Mouse (Mus musculus): ENCODE data around the gene Jak1.

Jak1 gene

DNA sequence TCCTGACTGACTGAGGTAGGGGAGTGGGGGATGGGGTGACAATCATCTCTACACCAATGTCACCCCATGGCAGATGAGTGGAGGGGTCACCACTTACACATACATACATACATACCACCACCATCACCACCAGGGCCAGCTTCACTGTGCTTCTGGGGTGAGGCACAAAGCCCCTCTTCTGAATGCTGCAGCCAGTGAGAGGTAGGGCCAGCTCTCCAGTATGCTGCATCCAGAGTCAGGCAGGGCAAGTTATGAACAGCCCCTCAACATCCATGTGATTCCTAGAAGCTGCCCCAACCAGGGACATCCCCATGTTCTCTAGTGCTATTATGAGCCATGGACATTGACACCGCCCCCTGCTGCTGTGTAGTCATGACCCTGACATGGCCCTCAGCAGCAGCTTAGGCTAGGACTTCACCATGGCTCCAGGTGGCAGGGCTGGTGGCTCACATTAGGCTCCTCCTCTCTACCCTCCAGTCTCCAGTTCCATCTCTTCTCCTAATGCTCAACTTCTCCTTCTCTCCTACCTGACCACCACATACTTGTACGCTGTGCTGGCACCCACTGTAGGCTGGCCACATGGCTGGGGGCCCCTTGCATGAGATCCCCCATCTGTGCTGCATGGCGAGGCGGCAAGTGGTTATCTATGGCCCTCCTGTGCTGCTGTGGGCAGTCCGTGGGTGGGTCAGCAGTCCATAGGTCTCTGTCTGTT is 24.8 kb downstream of the Jak1 start:
- in situ Hi-C loops (cut with MboI, MseI), result loop anchor here (10.0 kb wide), 1 partner anchor 1664 kb away; no protein-coding TSS in a partner anchor

DNA sequence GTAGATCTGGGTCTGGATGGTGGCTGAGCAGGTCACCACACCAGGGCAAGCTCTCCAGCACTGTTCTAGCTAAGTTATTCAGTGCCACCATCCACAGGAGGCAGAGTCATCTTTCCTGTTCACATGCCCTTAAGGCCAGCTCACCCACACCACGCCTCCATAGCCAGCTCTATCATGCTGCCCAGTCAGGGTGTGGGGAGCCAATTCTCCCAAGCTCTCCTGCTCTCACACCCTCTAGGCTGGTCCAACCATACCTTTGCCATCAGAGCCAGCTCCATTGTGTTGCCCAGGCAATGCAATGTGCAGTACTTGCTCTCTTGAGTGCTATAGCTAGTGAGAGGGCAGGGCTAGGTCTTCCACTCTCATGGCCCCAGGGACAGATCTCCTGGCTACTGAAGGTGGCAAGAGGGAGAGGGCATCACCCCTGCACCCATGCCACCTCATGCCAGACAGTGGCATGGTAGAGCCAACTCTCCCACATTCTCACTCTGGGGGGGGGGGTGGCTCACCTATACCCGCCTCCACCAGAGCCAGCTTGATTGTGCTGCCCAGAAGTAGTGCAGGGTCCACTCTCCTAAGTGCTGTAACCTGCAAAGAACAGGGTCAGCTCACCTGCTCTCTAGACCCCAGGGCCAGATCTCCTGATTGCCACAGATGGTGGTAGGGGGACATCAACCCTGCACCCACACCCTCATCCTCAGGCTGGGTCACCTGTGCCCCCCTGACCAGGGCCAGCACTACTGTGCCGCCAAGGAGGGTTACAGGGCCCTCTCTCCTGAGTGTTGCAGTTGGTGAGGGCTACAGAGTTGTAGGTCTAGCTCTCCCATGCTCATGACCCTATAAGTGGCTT is 25.5 kb downstream of the Jak1 start:
- in situ Hi-C loops (cut with MboI, MseI), result loop anchor here (10.0 kb wide), 1 partner anchor 1665 kb away; no protein-coding TSS in a partner anchor

DNA sequence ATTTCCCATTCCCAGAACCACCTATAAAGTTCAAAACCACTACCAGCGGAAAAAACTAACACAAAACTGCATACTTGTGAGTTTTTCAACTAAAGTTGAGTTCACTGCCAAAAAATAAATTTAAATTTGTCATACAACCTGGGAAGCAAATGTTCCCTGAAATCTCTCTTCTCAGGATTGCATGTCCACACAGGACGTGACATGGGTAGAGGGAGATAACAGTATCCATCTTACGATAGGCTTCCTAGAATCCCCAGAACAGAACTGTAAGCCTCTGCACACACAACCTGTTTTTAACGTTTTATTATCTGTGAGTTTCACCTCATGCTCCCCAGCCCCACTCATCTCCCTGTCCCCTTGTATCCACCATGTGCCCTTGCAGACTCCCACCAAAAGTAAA is 26.5 kb downstream of the Jak1 start:
- in situ Hi-C loops (cut with MboI, MseI), result no loop called here

DNA sequence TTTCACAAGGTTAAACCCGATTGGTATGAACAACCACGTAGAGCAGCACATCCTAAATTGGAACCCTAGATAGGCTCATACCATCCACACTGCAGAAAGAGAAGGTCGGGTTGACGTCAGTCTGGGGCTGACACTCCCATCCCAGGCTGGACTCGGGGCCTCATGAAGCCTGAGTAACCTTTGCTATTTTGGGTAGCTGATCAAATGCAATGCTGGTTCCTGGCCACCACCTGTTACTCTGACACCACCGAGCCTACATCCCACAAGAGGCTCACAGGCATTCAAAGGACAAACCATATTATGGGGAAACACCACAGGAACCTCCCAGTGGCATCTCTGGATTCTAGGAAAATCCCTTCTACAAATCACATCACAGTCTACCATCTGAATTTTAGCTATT is 28.3 kb downstream of the Jak1 start:
- in situ Hi-C loops (cut with MboI, MseI), result no loop called here

DNA sequence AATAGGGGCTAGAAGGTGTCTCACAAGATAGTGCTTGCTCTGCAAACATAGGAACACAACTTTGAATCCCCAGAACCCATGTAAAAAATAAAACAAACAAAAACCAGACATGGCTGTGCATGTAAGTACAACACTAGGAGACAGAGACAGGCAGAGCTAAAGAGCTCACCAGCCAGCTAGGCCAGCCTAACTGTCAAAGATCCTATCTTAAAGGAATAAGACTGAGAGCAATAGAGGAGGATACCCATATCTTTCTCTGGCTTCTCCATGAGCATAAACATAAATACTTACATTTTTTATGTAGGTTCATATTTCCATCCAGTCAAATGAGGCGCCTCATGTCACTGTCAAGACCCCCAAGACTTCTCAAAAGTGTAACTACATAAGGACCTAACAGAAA is 29.1 kb downstream of the Jak1 start:
- in situ Hi-C loops (cut with MboI, MseI), result no loop called here

DNA sequence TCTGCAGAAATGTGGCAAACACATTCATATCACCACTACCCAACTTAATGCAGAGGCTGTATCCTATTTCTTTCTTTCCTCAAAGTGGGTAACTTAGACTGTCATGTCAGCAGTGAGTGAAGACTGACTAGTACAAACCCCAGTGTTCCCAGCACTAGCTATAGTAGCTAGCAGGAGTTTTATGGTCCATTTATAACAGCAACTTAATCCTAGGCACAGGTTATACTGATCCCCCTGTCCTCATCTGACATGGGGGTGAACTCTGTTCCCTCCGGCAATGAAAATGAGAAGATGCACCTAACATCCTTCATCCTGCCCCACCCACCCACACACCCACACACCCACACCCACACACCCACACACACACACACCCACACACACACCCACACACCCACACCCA is 30.3 kb downstream of the Jak1 start:
- in situ Hi-C loops (cut with MboI, MseI), result no loop called here

DNA sequence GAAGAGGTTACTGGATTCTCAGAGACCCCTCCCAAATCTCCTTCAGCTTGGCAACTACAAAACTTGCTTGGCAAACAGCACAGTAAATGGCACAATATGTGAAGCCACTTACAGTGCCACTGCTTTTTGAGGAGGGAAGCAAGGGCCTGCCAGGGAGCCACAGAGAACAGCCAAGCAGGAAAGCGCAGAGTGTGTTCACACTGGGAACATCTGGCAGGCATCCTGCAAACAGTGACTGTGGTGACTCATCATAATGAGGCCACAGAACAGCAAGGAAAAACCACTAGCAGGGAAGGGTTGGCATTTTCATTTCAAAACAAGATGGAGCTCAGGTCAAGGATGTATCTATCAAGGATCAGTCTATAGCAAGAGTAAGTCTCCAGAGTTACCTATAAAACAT is 30.8 kb downstream of the Jak1 start:
- in situ Hi-C loops (cut with MboI, MseI), result no loop called here

DNA sequence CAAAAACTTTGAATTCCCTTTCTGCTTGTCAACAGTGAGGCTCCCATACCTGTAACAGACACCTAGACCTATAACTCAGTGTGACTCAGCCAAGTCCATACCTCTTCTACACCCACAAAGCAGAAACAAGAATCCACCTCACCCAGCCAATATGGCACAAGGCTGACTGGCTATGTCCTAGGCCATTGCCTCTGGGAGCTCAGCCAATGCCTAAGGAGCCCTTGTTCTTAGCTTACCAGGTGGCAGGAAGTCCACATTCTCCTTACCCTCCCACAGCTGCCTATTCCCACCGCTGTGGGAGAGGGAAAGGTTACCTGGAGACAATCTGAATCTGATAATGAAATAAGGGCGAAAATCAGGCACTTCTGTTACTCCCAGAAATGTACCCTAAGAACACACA is 34.5 kb downstream of the Jak1 start:
- in situ Hi-C loops (cut with MboI, MseI), result no loop called here

DNA sequence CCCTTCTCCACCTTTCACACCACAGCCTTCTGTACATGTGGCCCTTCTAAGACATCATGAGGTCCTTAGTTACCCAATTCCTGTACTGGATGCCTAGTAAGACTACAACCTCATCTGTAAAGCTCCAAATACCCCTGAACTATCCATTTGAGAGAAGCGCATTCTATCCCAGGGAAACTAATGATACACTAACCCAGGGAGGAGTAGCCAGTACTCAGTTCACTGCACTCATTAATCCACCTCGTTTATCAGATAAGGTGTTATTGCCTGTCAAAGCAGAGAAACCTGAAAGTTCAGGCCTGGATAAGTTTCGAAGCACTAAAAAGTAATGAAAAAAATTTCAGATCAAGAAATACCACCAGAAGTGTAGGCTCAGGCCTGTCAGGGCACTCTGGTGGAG is 37.7 kb downstream of the Jak1 start:
- in situ Hi-C loops (cut with MboI, MseI), result no loop called here

DNA sequence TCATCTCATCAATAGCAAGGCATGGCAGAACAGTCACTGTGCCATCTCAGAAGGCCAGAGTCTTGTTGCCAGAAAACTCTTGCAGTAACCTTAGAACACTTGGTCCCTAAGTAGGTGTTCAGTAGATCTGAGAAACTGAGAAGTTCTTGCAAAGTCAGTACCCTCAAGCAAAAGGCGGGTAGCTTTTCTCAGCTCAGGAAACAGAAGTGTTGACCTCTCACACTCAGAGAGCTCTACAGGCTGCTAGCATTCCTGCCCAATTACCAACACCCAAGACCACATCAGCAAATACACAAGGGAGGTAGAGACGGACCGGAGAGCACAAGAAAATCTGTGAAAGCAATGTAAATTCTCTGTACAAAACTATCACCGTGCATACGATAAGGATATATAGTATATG is 39.1 kb downstream of the Jak1 start:
- in situ Hi-C loops (cut with MboI, MseI), result no loop called here

DNA sequence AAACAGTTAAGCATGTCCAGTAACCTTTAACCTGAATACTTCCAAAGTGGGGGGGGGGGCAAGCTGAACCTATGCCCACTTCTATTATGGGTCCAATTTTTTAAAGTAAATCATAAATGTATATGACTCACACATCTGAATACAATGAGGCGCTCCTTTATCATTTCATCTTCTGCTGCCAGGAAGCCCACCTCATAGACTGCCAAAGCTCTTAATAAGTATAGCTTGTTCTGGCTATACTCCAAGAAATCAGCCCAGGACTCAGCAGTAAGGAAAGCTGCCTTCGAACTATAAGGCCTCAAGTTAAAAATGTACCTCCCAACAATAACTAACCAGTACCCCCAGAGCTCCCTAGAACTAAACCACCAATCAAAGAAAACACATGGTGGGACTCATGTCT is 44.1 kb downstream of the Jak1 start:
- in situ Hi-C loops (cut with MboI, MseI), result loop anchor here (25.0 kb wide), 1 partner anchor 1291 kb away; no protein-coding TSS in a partner anchor

DNA sequence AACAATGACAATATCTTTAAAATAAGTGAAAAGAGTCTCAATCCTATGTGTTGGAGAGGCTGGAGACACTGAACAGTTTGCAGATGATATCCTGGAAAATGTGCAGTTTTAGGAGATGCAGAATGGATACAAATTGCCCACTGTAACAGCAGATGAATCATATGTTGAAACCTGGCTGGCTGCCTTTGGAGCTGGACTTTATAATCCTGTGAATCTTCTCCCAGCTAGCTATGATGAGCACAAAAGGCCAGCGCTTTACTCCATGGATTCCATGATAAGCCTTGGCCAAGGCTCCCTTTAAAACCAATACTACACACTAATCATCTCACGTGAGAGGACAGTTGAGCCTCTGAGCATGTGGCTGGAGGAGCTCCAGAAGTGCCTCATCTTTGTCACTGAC is 45.2 kb downstream of the Jak1 start:
- in situ Hi-C loops (cut with MboI, MseI), result loop anchor here (25.0 kb wide), 1 partner anchor 1292 kb away; no protein-coding TSS in a partner anchor

DNA sequence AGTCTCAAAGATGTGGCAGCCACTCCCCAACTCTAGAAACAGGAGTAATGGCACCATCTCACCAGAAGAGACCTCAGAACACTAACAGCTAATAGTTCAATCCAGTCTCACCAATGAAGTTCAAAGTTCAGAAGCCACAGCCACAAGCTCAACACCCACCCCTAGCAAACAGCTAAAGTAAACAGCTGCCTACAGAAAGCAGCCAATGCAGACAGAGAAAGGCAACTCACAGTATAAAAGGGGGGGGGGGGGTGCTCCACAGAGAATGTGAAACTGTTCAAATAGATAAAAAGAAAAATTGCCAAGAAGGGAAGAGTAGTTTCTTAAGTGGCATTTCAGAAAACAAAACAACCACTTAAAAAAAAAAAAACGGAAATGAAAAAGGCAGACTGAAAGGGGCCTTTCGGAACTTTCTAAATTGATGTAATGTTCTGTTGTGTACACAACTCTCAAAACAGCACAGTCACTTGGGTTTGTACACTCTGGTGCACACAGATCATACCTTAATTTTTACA is 48.0 kb downstream of the Jak1 start:
- in situ Hi-C loops (cut with MboI, MseI), result loop anchor here (25.0 kb wide), 1 partner anchor 1295 kb away; no protein-coding TSS in a partner anchor

DNA sequence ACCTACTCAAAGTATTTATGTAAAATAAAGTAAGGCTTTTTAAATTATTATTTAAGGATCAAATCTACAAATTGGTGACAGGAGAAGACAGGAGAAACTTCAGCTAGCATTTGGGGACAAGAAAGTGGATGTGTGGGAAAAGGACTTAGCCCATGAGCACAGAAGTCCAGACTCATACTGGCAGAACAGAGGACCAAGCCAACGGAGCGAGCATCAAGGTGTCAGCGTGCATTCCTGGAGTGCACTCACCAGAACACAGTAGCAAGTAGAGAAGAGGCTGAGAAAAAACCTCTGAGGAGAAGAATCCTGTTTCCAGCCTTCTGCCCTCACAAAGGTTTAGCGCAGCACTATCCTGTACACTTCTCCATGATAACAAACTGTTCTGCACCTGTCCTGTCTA is 48.8 kb downstream of the Jak1 start:
- in situ Hi-C loops (cut with MboI, MseI), result loop anchor here (25.0 kb wide), 1 partner anchor 1296 kb away; no protein-coding TSS in a partner anchor

DNA sequence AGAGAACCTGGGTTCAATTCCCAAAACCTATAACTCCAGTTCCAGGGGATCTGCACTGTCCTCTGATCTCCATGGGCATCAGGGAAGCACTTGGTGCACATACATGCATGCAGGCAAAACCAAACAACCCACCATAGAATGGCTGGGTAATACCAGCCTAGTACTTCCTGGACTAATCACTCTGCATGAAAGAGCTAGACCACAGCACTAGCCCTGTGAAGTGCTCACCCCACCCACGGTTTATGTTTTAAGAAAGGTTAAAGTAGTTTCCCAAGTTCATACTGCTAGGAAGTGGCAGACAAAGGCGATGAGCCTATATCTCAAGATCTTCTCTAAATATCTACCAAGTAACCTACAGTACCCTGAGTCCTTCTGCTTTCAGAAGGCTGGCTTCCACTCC is 51.6 kb downstream of the Jak1 start:
- in situ Hi-C loops (cut with MboI, MseI), result loop anchor here (25.0 kb wide), 1 partner anchor 1299 kb away; no protein-coding TSS in a partner anchor

DNA sequence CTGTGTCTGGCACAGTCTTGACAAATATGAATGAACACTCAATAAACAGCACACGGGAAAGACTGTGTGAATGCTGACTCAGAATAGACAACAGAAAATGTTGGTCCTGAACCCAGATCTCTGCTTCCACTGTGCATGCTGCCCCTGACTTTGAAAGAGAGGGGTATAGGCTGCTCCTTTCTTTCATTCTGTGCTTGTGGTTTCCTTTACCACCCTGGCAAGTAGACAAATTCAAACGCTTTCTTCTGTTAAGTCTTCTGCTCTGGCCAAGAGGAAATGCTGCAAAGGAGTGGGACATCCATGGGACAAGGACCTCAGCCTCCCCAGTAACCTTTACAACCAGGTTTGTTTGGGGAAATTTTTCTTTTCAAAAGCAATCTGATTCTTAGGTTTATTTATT is 57.6 kb downstream of the Jak1 start:
- in situ Hi-C loops (cut with MboI, MseI), result loop anchor here (25.0 kb wide), 1 partner anchor 1305 kb away; no protein-coding TSS in a partner anchor

DNA sequence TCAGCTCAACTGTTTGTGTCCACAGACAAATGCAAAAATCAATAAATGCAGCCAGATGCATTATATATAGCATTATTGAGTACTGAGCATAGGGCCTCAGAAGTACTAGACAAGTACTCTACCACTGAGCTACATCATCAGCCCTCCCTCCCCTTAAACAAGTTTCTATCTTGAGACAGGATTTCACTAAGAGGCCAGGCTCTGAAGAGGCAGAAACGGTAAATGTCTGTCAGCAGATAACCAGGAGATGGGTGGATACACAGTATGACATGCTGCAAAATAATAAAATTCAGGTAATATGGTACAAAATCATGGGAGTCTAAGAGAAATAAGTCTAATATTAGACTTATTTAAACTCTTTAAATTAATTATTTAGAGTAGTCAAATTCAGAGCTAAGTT is 61.6 kb downstream of the Jak1 start:
- in situ Hi-C loops (cut with MboI, MseI), result loop anchor here (25.0 kb wide), 1 partner anchor 1309 kb away; no protein-coding TSS in a partner anchor

DNA sequence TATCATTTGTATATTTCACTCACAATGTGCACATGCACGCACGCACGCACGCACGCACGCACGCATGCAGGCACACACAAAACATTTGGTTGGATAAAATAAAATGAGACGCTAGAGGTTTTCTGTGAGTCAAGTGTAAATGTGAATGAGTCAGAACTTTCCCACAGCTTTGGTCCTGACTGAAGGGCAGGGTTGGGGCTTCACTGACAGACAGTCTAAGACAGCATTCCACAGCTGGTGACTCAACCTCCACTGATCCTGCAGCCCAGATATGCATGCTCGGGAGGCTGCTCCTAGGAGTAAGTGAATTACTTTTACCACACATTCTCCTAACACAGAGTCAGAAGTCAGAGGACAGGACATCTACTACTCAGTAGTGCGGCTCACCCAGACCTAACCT is 62.5 kb downstream of the Jak1 start:
- in situ Hi-C loops (cut with MboI, MseI), result loop anchor here (25.0 kb wide), 1 partner anchor 1310 kb away; no protein-coding TSS in a partner anchor

DNA sequence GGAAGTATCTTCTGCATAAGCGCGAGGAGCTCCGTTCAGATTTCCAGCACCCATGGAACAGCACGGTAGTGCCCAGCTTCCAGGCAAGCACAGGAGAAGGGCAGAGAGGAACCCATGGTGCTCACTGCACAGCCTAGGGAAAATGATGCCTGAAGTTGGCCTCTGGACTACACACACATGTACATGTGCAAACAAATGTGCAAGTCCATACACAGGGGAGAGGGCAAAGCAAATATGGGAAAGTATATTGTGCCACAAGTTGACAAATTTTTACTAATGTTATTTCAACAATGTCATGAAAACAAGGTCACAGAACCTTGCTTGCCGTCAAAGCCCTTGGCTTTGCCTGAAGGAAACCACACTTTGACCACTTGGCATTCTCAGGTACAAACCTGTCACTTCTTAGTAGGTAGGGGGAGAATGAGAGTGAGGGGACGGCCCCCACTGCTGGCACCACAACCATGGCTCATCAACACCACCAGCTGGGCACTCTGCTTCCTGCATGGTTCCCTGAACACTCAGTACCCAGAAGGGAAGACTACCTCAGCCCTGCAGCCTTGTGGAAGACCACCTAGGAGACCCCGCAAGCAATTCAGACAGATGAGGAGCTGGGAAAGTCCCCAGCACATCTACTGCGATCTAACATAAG is 65.5 kb downstream of the Jak1 start:
- in situ Hi-C loops (cut with MboI, MseI), result loop anchor here (5.0 to 25.0 kb wide), 2 partner anchors 73 to 1313 kb away; no protein-coding TSS in a partner anchor

DNA sequence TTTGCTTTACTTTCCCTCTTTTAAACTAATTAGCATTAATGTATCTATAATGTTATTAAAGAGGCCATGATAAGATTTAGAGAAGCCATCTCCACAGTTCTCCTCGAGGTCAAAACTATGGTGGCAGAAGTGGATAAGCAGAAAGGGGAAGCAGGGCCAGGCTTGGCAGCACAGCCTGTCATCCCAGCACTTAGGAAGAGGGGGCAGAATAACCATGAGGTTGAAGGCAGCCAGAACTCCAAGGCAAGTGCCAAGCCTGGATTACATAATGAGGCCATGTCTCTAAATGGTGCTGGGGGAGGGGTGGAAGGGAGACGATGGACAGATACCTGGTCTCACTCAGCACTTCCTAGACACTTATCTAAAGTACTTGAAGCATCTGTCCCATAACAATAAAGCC is 66.7 kb downstream of the Jak1 start:
- in situ Hi-C loops (cut with MboI, MseI), result loop anchor here (5.0 kb wide), 1 partner anchor 74 kb away; no protein-coding TSS in a partner anchor

DNA sequence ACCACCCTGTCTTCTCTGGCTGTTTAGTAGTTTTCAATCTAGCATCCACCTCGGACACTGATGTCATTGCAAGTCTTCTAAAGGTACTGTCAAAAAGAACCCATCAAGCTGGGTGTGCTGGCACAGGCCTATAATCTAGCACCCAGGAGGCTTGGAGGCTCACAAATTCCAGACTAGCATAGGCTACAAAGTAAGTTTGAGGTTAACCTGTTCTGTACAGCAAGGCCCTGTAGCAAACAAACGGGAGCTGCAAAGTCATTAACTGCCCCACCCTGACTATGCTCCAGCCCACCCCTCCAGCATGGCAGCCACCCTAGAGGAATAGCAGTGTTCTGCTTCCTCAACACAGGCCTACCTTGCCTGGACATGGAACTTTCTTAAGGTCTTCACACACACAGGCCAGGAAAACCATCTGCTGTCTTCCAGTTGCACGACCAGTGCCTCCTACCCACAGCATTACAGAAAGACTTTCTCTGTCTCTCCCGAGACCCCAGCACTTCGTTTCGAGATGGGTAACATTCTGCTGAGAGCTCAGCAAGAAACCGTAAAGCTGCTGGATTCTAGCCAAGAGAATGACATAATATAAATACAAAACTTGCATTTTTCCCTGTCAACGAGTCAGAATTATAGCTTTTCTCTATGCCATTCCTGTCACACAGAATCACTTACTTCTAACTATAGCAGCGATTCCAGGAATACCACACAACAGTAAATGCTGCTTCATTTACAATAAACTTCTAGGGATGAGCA is 67.5 kb downstream of the Jak1 start:
- in situ Hi-C loops (cut with MboI, MseI), result loop anchor here (5.0 kb wide), 1 partner anchor 75 kb away; no protein-coding TSS in a partner anchor
